Mouse (Mus musculus) embryonic fibroblast, embryonic 13.5 days (primary cell): ENCODE measurements around the gene Agap3.

ENCODE experiments used
- CTCF ChIP-seq: IDR thresholded peaks from 2 replicates; pipeline ENCODE4 v1.5.1; 2011; ENCODE audit warnings: mild to moderate bottlenecking, control low read depth, low read length, moderate library complexity, borderline replicate concordance; ENCODE audit not compliant: insufficient read depth
- POLR2A ChIP-seq: IDR thresholded peaks from 2 replicates; pipeline ENCODE4 v1.6.1; 2011; ENCODE audit warnings: low read depth, mild to moderate bottlenecking, control low read depth, low read length, moderate library complexity

- TF ChIP-seq POLR2A (no peak), CTCF (no peak)
Observed at GRCm38 (mm10) chr5:24523806-24524205, 71.8 kb downstream of the Agap3 start.
